Mouse (Mus musculus) left cerebral cortex, postnatal 10 days (tissue): ENCODE measurements around the gene Fcgbp. TPM values are rescaled to one million over a fixed set of nuclear protein-coding genes. Genes with fewer than 3 reads are reported as not detected.
A peak's percentile ranks its signal among the peaks of the same experiment; 100 is the strongest.
"Not testable (repeated sequence)": the region's sequence is repeated elsewhere in the genome, so short reads cannot be mapped to it uniquely, and the experiment has no call there.

Experiments
- DNase-seq, 2 experiments: peaks; one replicate each; pipeline ENCODE4 v3.0.0; 2021 to 2022; ENCODE audit warnings: low spot score in 2 of 2, mixed read lengths in 1 of 2; ENCODE audit errors: extremely low spot score in 1 of 2
- intact Hi-C: fragments of 180-260 bp; cut with DNase I; formaldehyde crosslinking; loops from one replicate; pipeline ENCODE4 v1.15.1; 2025
- total RNA-seq, 2 experiments: library from RNA; stranded (reverse); gene quantifications; 2 replicates each; pipeline ENCODE4 v1.2.3; 2021

Gene Fcgbp
- total RNA-seq, 2 experiments from 2014 or later: 0.15 to 0.36 TPM

DNA sequence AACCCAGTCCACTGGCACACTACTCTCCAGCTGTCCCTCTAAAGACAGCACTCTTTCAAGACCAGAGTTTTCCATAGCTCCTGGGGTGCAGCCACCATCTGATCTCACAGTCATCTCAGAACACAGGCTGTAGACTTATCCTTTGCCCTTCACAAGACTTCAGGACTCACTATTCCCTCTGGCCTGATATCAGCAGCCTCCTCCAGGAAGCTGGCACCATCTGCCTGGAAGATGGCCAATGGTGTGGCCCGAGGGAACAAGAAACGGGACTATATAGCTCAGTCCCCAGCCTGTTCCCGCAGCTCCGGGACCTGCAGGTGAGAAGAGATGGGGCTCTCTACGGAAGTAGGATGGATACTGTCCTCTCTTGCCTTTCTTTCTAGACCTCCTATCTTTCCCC is 58.1 kb downstream of the Fcgbp start, which contains the start of gene 9530053A07Rik:
9530053A07Rik (plus strand) TSS at position 301 of the 400 bp plus-strand sequence.
- DNase-seq: no peak
- intact Hi-C loops: no loop called here

DNA sequence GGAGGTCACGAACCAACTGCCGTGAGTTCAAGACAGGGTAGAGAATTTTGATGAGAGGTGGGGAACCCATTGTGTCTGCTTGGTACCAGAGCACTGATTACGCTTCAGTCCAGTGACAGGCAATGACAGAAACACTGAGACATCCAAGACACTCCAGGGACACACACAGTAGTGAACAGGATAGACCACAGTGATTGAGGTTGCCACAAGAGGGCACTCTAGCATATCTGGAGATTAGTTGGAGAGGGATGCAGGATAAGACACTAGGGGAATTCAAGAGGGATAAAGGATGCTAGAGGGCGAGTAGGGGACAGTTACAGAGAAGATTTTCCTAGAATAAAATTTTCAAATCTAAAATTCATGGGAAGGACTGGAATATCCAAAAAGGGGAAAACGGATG is 66.6 kb downstream of the Fcgbp start:
- intact Hi-C loops: no loop called here
- DNase-seq: peak; percentile 7 to 47

DNA sequence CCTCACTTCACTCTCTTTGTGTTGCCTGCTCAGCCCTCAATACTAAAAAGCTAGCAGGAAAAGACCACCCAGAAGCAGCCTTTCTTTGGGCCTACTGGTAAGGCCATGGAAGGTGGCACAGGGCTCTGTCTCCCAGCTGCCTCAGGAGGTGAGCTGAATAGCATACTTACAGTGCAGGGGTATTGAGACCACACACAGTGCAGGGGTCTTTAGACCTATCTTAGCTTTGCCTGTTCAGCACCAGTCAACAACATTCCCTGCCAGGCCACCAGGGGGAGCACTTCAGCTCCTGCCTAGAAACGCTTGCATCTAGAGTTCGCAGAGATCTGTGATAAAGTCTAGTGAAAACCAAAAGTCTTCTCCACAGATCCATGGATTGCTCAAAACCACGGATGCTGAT is 77.2 kb downstream of the Fcgbp start:
- intact Hi-C loops: loop anchor here (5.0 kb wide), 2 partner anchors 96 to 149 kb away; partner anchors contain the start of gene Psmc4
- peak in 1 of 2 experiments; percentile 68 for DNase-seq

DNA sequence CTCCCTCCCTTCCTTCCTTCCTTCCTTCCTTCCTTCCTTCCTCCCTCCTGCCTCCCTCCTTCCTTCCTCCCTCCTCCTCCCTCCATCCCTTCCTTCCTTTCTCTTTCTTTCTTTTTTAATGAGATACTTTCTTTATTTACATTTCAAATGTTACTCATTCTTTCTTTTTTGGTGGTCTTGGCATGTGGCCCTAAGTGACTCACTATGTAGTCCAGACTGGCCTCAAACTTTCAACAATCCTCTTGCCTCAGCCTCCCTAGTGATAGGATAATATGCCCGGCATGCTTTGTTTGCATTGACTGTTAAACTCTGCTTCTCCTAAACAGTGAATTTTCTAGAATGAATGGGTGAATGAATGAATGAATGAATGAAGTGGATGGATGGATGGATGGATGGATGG is 78.8 kb downstream of the Fcgbp start:
- intact Hi-C loops: loop anchor here (5.0 kb wide), 2 partner anchors 98 to 147 kb away; partner anchors contain the start of gene Psmc4
- DNase-seq: no peak

DNA sequence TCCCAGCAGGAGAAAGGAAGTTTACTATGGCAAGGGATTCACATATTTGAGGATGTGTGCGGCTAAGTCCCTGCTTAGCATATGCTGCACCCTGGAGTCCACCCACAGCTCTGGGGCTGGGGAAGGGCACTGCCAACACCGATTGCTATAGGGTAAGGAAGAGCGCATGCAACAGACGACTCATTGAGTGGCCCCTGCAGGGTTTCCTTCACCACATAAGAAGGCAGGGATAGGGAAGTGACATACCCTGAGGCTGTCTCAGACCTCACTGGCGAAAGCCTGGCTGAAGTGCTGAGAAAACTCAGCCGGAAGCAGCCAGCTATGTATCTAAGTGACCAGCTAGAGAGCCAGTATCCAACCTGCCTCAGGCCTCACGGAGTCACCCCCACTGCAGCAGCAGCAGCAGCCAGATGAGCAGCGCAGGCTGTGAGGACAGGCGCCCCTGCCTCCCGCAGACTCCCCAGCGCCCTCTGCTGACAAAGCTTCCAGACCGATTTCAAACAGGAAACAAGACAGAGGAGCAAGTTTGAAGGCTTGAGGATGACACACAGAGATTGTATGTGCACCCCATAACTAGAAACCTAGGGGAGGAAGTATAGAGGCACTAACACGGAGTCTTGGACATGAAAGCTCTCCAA is 80.7 kb downstream of the Fcgbp start:
- intact Hi-C loops: no loop called here
- DNase-seq: peak in 1 of 2 experiments; percentile 69

DNA sequence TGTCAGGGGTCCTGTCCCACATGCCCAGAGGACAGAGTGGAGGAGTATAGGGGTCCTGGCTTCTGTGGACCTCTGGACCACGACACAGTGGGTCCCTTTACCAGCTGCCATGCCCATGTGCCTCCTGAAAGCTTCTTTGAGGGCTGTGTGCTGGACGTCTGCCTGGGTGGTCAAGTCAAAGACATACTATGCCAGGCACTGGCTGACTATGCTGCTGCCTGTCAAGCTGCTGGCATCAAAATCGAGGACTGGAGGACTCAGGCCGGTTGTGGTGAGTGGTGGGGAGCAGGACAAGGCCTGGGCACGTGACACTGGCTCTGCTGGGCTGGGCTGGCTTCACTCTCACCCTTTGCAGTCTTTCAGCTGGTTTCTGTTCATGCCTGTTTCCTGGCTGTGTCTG is 82.6 kb downstream of the Fcgbp start:
- DNase-seq, intact Hi-C loops: not testable (repeated sequence)

DNA sequence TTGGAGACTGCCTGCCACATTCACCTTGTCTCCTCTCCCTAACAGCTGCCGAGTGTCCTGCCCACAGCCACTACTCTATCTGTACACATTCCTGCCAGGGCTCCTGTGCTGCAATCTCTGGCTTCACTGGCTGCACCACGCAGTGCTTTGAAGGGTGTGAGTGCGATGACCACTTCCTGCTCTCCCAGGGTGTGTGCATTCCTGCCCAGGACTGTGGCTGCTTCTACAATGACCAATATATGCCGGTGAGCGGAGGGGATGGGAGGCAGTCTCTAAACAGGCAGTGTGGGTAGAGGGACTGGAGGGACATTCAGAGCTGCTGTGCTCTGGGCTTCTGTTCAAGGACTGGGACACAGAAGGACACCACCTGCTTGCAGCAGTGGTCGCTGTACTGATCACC is 88.3 kb downstream of the Fcgbp start:
- intact Hi-C loops: no loop called here
- DNase-seq: no peak

DNA sequence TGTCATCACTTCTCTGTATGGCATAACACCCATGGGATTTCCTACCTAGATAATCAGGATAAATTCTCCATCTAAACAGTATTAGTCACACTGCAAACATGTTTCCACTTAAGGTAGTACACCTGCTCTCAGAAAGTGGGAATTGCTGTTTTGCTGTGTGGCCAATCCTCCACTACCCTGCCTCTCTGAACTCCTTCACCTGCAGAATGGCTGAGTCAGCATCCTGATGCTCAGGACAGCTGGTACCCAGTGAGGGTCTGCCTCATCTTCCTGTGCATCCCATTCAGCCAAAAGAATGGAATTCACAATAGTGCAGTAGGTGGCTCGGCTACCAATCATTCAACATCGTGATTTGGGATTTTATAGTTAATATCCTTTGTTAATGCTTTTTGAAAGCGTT is 88.9 kb downstream of the Fcgbp start:
- DNase-seq: no peak
- intact Hi-C loops: no loop called here

DNA sequence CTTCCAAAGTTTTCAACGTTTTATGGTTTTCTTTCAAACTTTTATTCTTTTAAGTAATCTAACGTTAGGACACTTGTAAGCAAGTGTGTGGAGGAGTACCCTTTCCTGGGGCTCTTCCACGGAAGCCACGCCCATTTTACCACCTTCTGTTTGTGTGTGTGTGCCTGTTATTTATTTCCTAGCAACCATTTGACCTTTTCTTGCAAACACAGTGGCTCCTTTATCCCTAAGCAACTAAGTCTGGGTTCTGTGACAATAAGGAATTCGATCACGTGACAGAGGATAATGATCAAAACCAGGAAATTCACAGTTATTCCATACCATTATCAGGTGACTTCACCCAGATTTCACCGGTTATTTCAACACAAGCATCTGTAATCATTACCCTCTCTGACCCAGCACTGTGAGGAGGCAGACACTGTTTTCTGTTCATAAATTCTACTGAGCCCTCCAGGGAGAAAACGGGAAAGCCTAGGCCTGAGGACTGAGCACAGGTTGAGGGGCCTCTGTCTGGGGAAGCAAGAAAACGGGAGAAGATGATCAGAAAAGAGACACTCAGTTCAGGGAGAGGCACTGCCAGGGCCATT is 90.2 kb downstream of the Fcgbp start:
- DNase-seq: no peak
- intact Hi-C loops: no loop called here

DNA sequence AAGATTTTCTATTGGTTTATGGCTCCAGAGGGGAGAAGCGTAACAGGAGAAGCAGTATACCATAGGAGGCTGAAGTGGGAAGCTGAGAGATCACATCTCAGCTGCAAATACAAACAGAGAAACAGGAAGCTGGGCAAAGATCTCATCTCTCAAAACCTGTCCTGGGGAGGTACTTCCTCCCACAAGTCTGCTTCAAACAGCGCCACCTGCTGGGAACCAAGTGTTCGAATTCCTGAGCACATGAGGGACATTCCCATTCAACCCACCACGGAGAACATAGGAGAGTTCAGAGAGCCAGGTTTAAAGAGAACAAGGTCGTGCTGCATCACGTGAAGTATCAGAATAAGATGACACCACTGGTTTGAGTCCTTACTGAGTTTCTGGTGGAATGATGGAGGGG is 94.4 kb downstream of the Fcgbp start:
- intact Hi-C loops: no loop called here
- peak in 1 of 2 experiments; percentile 38 for DNase-seq

DNA sequence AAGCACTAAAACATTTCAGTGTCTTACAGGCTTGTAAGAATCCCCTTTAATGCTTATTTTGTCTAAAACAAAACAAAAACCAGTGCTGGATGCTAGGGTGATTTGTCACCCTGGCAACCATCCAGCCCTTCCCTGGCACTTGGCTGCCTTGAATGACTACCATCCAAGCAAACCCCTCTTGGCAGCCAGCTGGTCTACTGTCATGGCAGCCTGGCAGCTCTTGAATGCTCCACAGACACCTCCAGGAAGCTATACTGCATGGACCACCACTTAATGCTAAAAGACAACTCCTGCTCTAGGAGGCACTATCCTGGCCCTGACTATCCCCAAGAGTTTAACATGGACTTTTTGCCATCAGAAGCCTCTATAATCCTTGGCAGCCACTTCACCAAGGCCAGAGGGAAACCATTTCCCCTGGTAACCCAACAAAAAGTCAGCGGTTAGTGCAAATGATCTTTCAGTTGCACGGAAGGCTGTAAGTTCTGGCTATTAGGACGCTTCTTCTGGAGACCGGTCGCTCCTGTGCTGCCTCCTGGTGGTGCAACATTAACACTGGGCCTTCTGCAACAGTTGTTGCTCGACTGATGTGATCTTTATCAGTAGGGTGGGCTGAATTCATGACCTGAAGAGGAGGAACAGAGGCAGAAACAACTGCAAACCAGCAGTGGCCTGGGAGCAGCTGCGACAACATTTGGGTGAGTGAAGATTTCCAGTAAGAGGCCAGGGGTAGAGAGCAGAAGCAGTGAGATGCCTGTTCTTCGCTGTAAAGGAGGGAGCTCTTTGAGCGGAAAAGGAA is 97.5 kb downstream of the Fcgbp start:
- intact Hi-C loops: loop anchor here (1.0 kb wide), 1 partner anchor 118 kb away; the partner anchor contains the start of gene Psmc4
- peak; percentile 63 to 82 for DNase-seq

DNA sequence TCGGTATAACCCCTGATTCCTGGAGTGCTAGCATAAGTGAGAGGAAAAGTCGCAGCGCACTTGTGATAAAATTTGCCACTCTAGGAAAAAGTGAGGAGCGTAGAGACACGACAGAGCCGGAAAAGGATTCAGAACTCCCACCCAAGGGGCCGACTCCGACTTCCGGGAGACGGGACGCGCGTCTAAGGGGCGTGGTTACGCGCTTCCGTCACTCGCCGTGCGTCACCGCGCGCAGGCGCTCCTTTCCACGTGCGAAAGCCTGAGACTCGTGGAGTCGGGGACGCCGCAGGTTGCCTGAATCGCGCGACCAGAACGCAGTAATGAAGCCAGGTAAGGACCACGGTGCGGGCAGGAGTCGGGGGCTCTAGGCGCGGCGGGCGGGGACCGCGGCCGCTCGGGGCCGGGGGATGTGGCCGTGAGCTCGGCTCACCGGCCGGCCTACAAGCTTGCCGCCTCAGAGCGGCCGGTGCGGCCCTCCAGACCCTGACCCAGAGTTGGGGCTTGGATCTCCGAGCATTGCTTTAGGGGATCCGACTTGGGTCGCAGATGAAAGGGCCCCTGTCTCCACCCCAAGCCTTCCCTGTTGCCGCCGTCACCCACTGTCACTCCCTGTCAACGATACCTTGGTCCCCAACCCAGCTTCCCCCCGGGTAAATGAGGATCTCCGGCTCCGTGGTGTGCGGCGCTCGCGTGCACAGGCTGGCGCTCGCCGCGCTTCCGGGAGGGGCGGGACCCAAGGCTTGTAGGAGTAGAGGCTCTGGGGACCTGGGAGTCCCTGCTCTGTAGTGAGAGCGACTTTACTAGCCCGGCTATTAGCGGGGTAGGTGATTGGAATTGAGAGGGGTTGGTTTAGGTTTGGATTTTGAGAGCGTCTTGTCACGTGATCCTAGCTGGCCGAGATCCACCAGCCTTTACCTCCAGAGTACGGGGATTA is 98.7 kb downstream of the Fcgbp start, which contains the start of gene Fbl:
Fbl (plus strand) TSS at position 222 of the 934 bp plus-strand sequence.
- peak; percentile 89 to 95 for DNase-seq
- intact Hi-C loops: no loop called here

Other genes with a start within 250 kb of the Fcgbp start
- gene Zfp59, start 232.6 kb upstream of the Fcgbp start, total RNA-seq: 1 to 10 TPM; 4.0 to 4.6 TPM
- gene Zfp607a, start 213.7 kb upstream of the Fcgbp start, total RNA-seq: 1 to 10 TPM; 2.5 to 3.1 TPM
- gene Zfp974, start 141.8 kb upstream of the Fcgbp start, total RNA-seq: 10 to 100 TPM; 15.6 to 15.9 TPM
- gene Zfp780b, start 92.1 kb upstream of the Fcgbp start, total RNA-seq: 10 to 100 TPM; 22.1 to 23.8 TPM
- 1 to 10 TPM; 6.0 to 6.5 TPM for gene Zfp850, start 57.1 kb upstream of the Fcgbp start, total RNA-seq
- gene Psmc4, start 21.1 kb upstream of the Fcgbp start, total RNA-seq: 100 to 1,000 TPM; 128 to 135 TPM
- gene 9530053A07Rik, start 58.2 kb downstream of the Fcgbp start, total RNA-seq: not detected
- 10 to 100 TPM; 69.4 to 74.5 TPM for gene Fbl, start 98.5 kb downstream of the Fcgbp start, total RNA-seq
- 10 to 100 TPM; 32.9 to 34.8 TPM for gene Dyrk1b, start 108.2 kb downstream of the Fcgbp start, total RNA-seq
- 10 to 100 TPM; 73.5 to 79.5 TPM for gene Eid2, start 196.6 kb downstream of the Fcgbp start, total RNA-seq
- 10 to 100 TPM; 41.8 to 44.2 TPM for gene Eid2b, start 206.5 kb downstream of the Fcgbp start, total RNA-seq
- gene Selenov, start 219.9 kb downstream of the Fcgbp start, total RNA-seq: 1 to 10 TPM; 2.9 to 4.5 TPM
- gene Dll3, start 231.0 kb downstream of the Fcgbp start, total RNA-seq: 1 to 10 TPM; 1.8 to 3.1 TPM
- gene Timm50, start 240.8 kb downstream of the Fcgbp start, total RNA-seq: 10 to 100 TPM; 44.7 to 49.0 TPM